Mouse (Mus musculus) megakaryocyte-erythroid progenitor cell, adult 5-6 weeks (primary cell): ENCODE results near the gene Mybph. TPM values are rescaled to one million over a fixed set of nuclear protein-coding genes. Genes with fewer than 3 reads are reported as not detected.
"Not testable (repeated sequence)": the region's sequence is repeated elsewhere in the genome, so short reads cannot be mapped to it uniquely, and the experiment has no call there.

Experiments used
- ATAC-seq: replicated peaks from 2 replicates; pipeline ENCODE4 v1.8.0; 2016; ENCODE audit warnings: mild to moderate bottlenecking, inconsistent platforms; ENCODE audit not compliant: severe bottlenecking, poor library complexity, low FRiP score, low TSS enrichment
- total RNA-seq, 2 experiments: library from RNA; stranded (forward) in 1 of 2; stranded (reverse) in 1 of 2; fragments of 200-1000, 215-1000 nt in 1 of 2; fragments of >200 nt in 1 of 2; fragmentation: Nextera tagmentation in 1 of 2; gene quantifications; 2 replicates each; pipeline ENCODE4 v1.2.3; 2014 to 2017

Mybph gene
- total RNA-seq, 2 experiments from 2014 or later, result not detected

DNA sequence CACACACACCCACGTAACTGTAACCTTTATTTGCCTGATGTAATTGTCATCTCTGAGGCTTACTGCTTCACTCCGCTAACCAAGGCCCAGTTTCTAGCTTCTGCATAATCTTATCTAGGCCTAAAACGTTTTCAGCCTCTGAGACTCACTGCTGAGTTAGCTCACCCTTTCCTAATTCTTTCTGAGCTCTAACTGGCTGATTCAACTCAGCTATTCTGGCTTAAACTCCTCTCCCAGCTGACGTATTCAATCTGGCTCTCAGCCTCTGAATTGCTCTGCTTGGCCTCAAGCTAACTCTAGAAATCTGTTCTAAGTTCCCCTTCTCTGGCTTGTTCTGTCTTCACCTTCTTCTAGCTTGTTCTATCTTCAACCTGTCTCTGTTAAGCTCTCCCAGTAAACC lies 53.3 kb downstream of the Mybph start:
- no peak for ATAC-seq

GRCm38 (mm10) chr1:134249681-134250080 lies 56.4 kb downstream of the Mybph start:
- ATAC-seq, result not testable (repeated sequence)

Other genes with a start within 250 kb of the Mybph start
- not detected in 2 replicates for gene Fmod, start 156.2 kb upstream of the Mybph start, total RNA-seq (2014; fragmentation: Nextera tagmentation)
- gene Fmod, start 156.2 kb upstream of the Mybph start, total RNA-seq (2017), result not detected in 2 replicates
- gene Btg2, start 114.3 kb upstream of the Mybph start, total RNA-seq (2014; fragmentation: Nextera tagmentation), result 2.0 and 3.9 TPM in 2 replicates
- gene Btg2, start 114.3 kb upstream of the Mybph start, total RNA-seq (2017), result 58.5 and 61.6 TPM in 2 replicates
- gene Chit1, start 82.2 kb upstream of the Mybph start, total RNA-seq (2014; fragmentation: Nextera tagmentation), result not detected in 2 replicates
- gene Chit1, start 82.2 kb upstream of the Mybph start, total RNA-seq (2017), result not detected in 2 replicates
- 0.77 TPM in 1 of 2 replicates, not detected in the other for gene Chil1, start 11.3 kb upstream of the Mybph start, total RNA-seq (2014; fragmentation: Nextera tagmentation)
- 0.84 and 2.4 TPM in 2 replicates for gene Chil1, start 11.3 kb upstream of the Mybph start, total RNA-seq (2017)
- not detected in 2 replicates for gene Adora1, start 42.0 kb downstream of the Mybph start, total RNA-seq (2014; fragmentation: Nextera tagmentation)
- gene Adora1, start 42.0 kb downstream of the Mybph start, total RNA-seq (2017), result not detected in 2 replicates
- not detected in 2 replicates for gene Myog, start 96.5 kb downstream of the Mybph start, total RNA-seq (2014; fragmentation: Nextera tagmentation)
- not detected in 2 replicates for gene Myog, start 96.5 kb downstream of the Mybph start, total RNA-seq (2017)
- gene Ppfia4, start 139.5 kb downstream of the Mybph start, total RNA-seq (2014; fragmentation: Nextera tagmentation), result 0.32 and 1.1 TPM in 2 replicates
- 1.1 and 1.6 TPM in 2 replicates for gene Ppfia4, start 139.5 kb downstream of the Mybph start, total RNA-seq (2017)
- gene Tmem183a, start 168.5 kb downstream of the Mybph start, total RNA-seq (2014; fragmentation: Nextera tagmentation), result 48.8 and 72.3 TPM in 2 replicates
- gene Tmem183a, start 168.5 kb downstream of the Mybph start, total RNA-seq (2017), result 51.4 and 57.0 TPM in 2 replicates
- not detected in 2 replicates for gene 4933406M09Rik, start 192.5 kb downstream of the Mybph start, total RNA-seq (2014; fragmentation: Nextera tagmentation)
- gene 4933406M09Rik, start 192.5 kb downstream of the Mybph start, total RNA-seq (2017), result not detected in 2 replicates
- gene Cyb5r1, start 212.1 kb downstream of the Mybph start, total RNA-seq (2014; fragmentation: Nextera tagmentation), result 33.0 and 38.9 TPM in 2 replicates
- gene Cyb5r1, start 212.1 kb downstream of the Mybph start, total RNA-seq (2017), result 16.3 and 24.8 TPM in 2 replicates
- gene Adipor1, start 221.9 kb downstream of the Mybph start, total RNA-seq (2014; fragmentation: Nextera tagmentation), result 42.2 and 56.1 TPM in 2 replicates
- 33.3 and 37.5 TPM in 2 replicates for gene Adipor1, start 221.9 kb downstream of the Mybph start, total RNA-seq (2017)